Mouse (Mus musculus): ENCODE results near the gene Trmt2a.

Gene Trmt2a

DNA sequence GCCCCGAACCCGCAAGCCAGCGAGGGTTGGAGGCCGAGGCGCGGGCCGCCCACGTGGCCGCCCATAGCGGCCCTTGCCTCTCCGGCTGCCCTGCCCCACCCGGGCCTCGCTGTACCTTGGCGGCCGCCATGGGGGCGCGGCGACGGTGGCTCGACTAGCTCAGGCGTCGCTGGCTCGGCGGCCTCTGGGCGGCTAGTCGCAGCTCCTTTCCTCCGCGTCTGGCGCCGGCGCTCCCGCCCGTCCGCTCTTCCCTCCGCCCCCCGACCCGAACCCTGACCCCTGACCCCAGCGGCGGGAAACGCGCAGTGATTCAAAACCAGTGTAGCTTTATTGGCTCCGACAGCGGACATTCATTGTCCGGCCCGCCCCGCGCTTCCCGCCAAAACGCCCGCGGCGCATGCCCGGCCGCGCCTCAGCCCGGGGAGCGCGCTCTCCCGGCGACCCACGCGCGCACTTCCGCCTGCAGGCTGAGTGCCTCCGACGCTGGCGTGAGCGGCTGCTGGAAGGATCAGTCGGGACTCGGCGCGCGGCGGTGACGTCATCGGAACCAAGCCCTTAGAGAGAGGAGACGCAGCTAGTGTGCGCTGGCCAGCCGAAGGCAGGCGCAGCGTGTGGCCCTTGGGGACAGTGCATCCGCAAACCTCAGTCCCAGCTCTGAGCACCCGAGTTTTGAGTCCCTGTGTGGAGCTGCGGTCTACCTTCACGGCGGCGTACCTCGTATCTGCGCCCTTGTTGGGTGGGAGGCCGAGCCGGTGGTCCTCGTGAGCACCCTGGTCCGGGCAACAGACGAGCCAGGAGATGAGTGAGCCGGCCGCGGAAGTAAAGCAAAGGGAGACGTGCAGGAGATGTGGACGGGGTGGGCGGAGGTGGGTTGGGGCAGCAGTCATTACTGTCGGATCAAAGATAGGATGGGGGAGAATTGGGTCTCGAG lies at the start of gene Trmt2a, which contains the start of gene Ranbp1:
TSS of gene Trmt2a (plus strand) at position 247 of the 931 bp plus-strand sequence.
TSS of gene Ranbp1 (minus strand) at position 300 of the 931 bp plus-strand sequence.
- peak; percentile 98 for DNase-seq (ENCODE audit: low spot score in 2 of 2)

DNA sequence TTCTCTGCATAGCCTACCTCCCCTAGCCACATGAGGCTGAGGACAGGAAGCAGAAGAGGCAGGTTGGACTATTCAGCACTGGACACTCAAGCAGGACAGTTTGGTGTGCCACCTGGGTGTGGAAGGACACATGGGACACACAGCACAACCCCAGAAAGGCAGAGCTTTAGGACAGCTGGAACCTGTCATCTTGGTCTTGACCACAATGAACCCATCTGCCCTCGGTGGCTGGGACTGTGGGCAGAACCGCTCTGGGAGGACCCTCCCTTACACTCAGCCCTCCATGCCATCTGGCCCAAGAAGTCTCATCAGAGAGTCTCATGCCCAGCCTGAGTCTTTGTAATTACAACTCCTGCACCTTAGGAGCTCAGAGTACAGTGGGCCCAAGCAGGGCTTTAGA lies 48.4 kb upstream of the Trmt2a start:
- no peak for DNase-seq (ENCODE audit: low spot score in 2 of 2)

- no peak for DNase-seq (ENCODE audit: low spot score in 2 of 2)
Observed at GRCm38 (mm10) chr16:18201620-18202019, 46.9 kb upstream of the Trmt2a start.

GRCm38 (mm10) chr16:18202061-18202460 lies 46.4 kb upstream of the Trmt2a start:
- DNase-seq (ENCODE audit: low spot score in 2 of 2), result no peak

GRCm38 (mm10) chr16:18203430-18204091 lies 44.9 kb upstream of the Trmt2a start:
- DNase-seq (ENCODE audit: low spot score in 2 of 2), result no peak

GRCm38 (mm10) chr16:18210701-18211416 lies 37.6 kb upstream of the Trmt2a start:
- DNase-seq (ENCODE audit: low spot score in 2 of 2), result peak; percentile 75 to 84

DNA sequence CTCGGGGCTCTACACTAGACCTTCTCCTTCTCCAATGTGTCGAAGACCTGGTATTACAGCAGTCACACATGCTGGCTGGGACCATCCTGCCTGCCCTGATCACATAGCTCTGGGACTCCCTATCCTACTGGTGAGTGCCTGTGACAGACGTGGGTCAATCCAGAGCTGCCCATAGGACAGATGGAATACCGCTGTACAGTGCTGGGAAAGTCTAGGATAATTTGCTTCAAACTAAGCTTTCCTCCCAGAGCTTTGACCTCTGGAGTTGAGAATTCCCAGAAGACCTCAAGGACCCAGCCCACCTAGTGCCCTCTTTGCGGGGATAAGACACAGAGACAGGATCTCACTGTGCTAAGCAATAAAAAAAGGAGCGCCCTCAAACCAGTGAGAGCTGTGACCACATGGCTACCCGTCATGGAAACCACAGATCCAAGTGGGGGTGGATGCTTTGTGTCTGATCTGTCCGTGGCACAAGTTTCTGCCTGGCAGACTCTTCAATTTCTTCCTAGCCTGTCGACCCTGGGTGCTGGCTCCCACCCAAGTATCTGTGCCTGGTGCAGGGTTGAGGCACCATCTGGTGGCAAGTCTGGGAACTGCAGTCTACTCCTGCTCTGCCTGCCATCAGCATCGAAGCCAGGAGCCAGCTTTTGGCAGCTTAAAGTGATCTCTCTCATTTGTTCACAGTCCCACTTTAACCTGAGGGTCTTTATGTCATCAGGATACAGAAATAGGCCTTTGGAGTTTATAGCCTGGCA lies 36.9 kb upstream of the Trmt2a start:
- peak; percentile 95 for DNase-seq (ENCODE audit: low spot score in 2 of 2)

- DNase-seq (ENCODE audit: low spot score in 2 of 2), result peak; percentile 65 to 80
Observed at GRCm38 (mm10) chr16:18213689-18214088, 34.8 kb upstream of the Trmt2a start.

- no peak for DNase-seq (ENCODE audit: low spot score in 2 of 2)
Observed at GRCm38 (mm10) chr16:18214858-18215257, 33.6 kb upstream of the Trmt2a start.

GRCm38 (mm10) chr16:18217579-18217978 lies 30.9 kb upstream of the Trmt2a start, which contains the start of gene Ccdc188:
Ccdc188 (plus strand) TSS chr16:18217879.
- no peak for DNase-seq (ENCODE audit: low spot score in 2 of 2)

DNA sequence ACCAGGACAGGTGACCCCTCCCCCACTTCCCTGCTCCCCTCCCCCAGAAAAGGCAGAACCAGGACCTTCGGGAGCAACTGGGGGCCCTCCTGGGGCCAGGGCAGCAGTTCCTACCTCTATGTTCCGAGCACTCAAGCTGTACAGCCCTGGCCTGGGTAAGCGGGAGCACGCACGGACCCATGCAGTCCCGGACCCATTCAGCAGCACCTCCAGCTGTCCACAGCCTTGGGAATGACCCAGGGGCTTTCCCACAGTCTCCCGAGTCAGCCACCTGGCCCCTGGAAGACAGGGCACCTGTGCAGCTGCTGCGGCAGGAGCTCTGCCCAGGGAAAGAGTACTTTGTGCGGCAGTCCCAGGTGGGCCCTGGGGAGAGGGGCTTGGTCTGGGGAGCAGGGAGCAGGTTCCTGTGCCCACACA lies 29.9 kb upstream of the Trmt2a start:
- no peak for DNase-seq (ENCODE audit: low spot score in 2 of 2)

- DNase-seq (ENCODE audit: low spot score in 2 of 2), result no peak
Observed at GRCm38 (mm10) chr16:18220001-18220400, 28.5 kb upstream of the Trmt2a start.

- no peak for DNase-seq (ENCODE audit: low spot score in 2 of 2)
Observed at GRCm38 (mm10) chr16:18220856-18221542, 27.5 kb upstream of the Trmt2a start.

DNA sequence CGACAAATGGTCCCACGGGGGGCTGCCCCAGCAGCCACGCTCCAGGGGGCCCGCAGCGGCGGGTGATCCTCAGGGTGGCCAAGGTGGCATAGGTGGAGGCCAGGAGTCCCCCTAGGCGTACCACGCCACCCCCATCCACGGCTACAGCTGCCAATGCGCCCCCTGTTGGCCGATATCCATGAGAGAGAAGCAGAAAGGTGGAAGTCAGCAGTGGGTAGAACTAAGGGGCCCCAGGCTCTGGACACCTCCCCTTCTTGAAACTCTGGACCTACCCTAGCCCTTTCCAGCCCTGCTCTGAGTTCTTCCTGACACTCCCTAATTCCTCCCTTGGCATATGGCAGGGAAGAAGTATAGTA lies 27.0 kb upstream of the Trmt2a start:
- DNase-seq (ENCODE audit: low spot score in 2 of 2), result no peak

DNA sequence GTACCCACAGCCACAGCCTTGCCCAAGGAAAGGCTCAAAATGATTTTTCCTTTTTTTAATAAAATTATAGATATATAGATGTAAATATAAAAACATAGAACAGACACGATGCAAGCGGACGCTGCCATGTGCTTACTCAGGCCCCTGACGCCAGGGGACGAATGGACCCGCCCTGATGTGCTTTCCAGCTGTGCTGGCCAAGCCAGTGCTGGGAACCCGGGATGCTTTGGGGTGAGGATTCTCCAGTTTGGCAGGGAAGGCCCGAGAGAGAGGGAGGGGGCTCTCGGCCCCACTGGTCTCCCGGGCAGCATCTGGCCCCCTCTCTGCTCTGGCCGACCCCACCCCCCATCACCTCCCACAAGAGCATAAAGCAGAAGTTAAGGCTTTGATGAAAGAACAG lies 26.3 kb upstream of the Trmt2a start:
- DNase-seq (ENCODE audit: low spot score in 2 of 2), result no peak

- no peak for DNase-seq (ENCODE audit: low spot score in 2 of 2)
Observed at GRCm38 (mm10) chr16:18227187-18227586, 21.3 kb upstream of the Trmt2a start.

GRCm38 (mm10) chr16:18227897-18228422 lies 20.5 kb upstream of the Trmt2a start:
- DNase-seq (ENCODE audit: low spot score in 2 of 2), result no peak

- no peak for DNase-seq (ENCODE audit: low spot score in 2 of 2)
Observed at GRCm38 (mm10) chr16:18228856-18229255, 19.6 kb upstream of the Trmt2a start.

DNA sequence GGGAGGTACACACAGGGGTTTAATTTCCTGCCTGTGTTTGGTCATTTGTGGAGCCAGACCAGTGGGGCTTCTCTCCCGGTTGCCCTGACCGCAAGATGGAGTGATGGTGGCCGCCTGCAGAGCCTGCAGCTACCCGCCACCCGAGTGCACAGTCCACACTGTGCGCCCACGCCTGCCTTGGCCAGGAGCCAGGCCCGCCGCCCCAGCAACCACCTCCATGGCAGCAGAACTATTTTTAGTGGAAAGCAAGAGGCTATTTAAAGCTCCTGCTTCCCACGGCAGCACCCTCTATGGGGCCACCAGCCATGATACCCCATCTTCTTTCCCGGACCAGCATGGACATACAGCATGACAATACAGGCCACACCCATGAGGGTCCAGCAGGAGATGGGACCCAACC lies 18.9 kb upstream of the Trmt2a start:
- DNase-seq (ENCODE audit: low spot score in 2 of 2), result peak; percentile 89 to 95

GRCm38 (mm10) chr16:18230617-18231016 lies 17.9 kb upstream of the Trmt2a start:
- no peak for DNase-seq (ENCODE audit: low spot score in 2 of 2)

- no peak for DNase-seq (ENCODE audit: low spot score in 2 of 2)
Observed at GRCm38 (mm10) chr16:18231047-18231446, 17.4 kb upstream of the Trmt2a start.

All from frontal cortex, postnatal 36 days (tissue).